Mouse (Mus musculus) ES-E14 (cell line): ENCODE measurements around the gene Pilrb1.
"Not testable (repeated sequence)": the region's sequence is repeated elsewhere in the genome, so short reads cannot be mapped to it uniquely, and the experiment has no call there.

Experiments
- CHD2 ChIP-seq: IDR thresholded peaks from 2 replicates; pipeline ENCODE4 v1.6.1; 2014; ENCODE audit warnings: mild to moderate bottlenecking, low read depth, low read length, inconsistent platforms
- MAFK ChIP-seq: IDR thresholded peaks from 2 replicates; pipeline ENCODE4 v1.6.1; 2014; ENCODE audit warnings: mild to moderate bottlenecking, low read depth, low read length, inconsistent platforms; ENCODE audit not compliant: insufficient read depth

DNA sequence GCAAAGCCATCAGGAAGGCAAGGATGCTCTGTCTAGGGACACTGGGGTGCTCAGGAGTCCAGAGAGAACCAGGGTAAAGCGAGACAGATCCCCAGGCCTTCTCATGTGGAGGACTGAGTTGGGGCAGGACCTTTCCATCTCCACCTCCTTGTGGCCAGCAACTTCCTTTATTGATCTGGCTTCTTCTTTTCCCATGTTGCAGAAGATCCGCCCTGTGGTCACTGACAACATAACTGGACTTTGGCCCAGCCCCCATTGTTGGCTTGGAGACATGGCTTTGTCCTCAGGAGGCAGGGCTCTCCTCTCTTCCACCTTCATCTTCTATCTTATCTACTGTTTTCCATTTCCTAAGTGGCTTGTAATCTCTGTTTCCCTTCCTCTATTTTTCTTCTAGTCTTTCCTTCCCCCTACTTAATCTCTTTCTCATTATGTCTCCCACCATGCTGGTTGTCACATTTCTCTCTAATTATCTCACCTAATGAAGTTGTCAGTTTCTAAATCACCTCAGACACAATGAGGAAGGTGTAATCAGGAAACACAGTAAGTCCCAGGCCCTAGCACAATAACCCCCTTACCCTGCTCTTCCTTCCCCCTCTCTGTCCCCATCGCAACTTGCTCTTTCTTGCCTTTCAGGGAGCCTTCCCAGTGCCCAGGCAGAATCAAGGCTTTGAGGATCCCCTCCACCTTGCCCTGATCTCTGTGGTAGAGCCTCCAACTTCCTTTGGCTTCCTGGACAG, 13.9 kb upstream of the Pilrb1 start, which contains the start of gene Pilrb2:
- not testable (repeated sequence) for TF ChIP-seq CHD2, MAFK
